Mouse (Mus musculus) limb, embryonic 14.5 days (tissue): Measurements from ENCODE around the gene Best1. TPM values are rescaled to one million over a fixed set of nuclear protein-coding genes. Genes with fewer than 3 reads are reported as not detected.
"Not testable (repeated sequence)": the region's sequence is repeated elsewhere in the genome, so short reads cannot be mapped to it uniquely, and the experiment has no call there.

Source experiments
- ATAC-seq: fragments of 200-750 bp; cut with Nextera tagmentation; 2 replicates; pipeline ENCODE4 v1.8.0; 2017; ENCODE audit warnings: low read depth, moderate number of reproducible peaks, moderate TSS enrichment; ENCODE audit not compliant: low FRiP score
- DNase-seq: peaks from one replicate; pipeline ENCODE4 v3.0.0-alpha.2; 2015; ENCODE audit warnings: low spot score
- H3K27ac ChIP-seq: fragments of 300-500 bp; sonication (generic); replicated peaks from 2 replicates; pipeline ENCODE4 v1.5.1; 2014; ENCODE audit warnings: low read depth, mild to moderate bottlenecking, low read length, moderate library complexity, mixed read lengths
- H3K27me3 ChIP-seq: fragments of 300-500 bp; sonication (generic); 2 replicates; pipeline ENCODE4 v1.6.1; 2014; ENCODE audit warnings: low read length, mixed read lengths; ENCODE audit not compliant: control insufficient read depth, insufficient read depth
- H3K36me3 ChIP-seq: fragments of 300-500 bp; sonication (generic); 2 replicates; pipeline ENCODE4 v1.6.1; 2014; ENCODE audit warnings: mild to moderate bottlenecking, low read length, moderate library complexity, mixed read lengths; ENCODE audit not compliant: control insufficient read depth, insufficient read depth
- H3K4me1 ChIP-seq: fragments of 300-500 bp; sonication (generic); 2 replicates; pipeline ENCODE4 v1.6.1; 2014; ENCODE audit warnings: antibody characterized with exemption, low read length, mixed read lengths; ENCODE audit not compliant: control insufficient read depth, insufficient read depth
- H3K4me2 ChIP-seq: fragments of 300-500 bp; sonication (generic); replicated peaks from 2 replicates; pipeline ENCODE4 v1.6.1; 2014; ENCODE audit warnings: low read depth, mild to moderate bottlenecking, low read length, moderate library complexity; ENCODE audit not compliant: severe bottlenecking
- H3K4me3 ChIP-seq: fragments of 300-500 bp; sonication (generic); replicated peaks from 2 replicates; pipeline ENCODE4 v1.5.1; 2014; ENCODE audit warnings: low read length
- H3K9ac ChIP-seq: fragments of 300-500 bp; sonication (generic); 2 replicates; pipeline ENCODE4 v1.6.1; 2014; ENCODE audit warnings: mild to moderate bottlenecking, low read depth, low read length, moderate library complexity; ENCODE audit not compliant: severe bottlenecking
- H3K9me3 ChIP-seq: fragments of 300-500 bp; sonication (generic); 2 replicates; pipeline ENCODE4 v1.6.1; 2016; ENCODE audit warnings: low read length; ENCODE audit not compliant: control insufficient read depth
- POLR2A ChIP-seq: fragments of 200-500 bp; IDR thresholded peaks from 2 replicates; pipeline ENCODE4 v1.8.0; 2012; ENCODE audit warnings: inconsistent platforms, mild to moderate bottlenecking, moderate library complexity, borderline replicate concordance; ENCODE audit not compliant: insufficient read depth, insufficient read length; ENCODE audit errors: extremely low read depth
- WGBS: fragments of 180-500 bp; shearing (Covaris S2); extraction: QIAGEN DNeasy Blood & Tissue Kit; methylation state at CpG from one replicate; pipeline ENCODE4 v1.1.7; 2014; 5-methylcytosine and 5-hydroxymethylcytosine counted together
- polyA plus RNA-seq, 2 experiments: library from polyadenylated mRNA; depleted of rRNA in 1 of 2; stranded (reverse) in 1 of 2; unstranded in 1 of 2; fragments of >200 nt; fragmentation: Nextera tagmentation in 1 of 2; extraction: Ambion mirVana in 1 of 2; gene quantifications; 2 replicates each; pipeline versions ENCODE4 v1.2.1 to v1.2.3; 2012 to 2014

Best1 gene
- polyA plus RNA-seq, 2 experiments = 1.5 to 1.7 TPM

DNA sequence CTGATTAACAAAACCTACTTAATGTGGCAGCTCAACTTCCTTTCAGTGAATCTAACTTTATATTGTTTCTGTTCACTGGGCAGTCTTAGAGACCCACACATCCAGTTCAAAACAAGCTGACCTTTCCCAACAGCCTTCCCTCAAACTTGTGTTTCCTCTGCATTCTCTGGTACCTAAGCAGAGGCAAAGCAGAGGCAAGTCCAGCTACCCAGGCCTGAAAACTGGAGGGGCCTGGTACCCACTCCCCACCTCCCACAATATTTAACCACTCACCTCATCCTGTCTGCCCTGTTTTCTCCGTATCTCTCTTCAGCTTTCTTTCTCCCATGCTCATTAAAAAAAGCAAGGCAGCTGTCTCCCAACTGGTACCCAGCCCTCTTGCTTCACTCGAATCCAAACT is 22.3 kb downstream of the Best1 start:
- Histone ChIP-seq H3K27ac (no peak overlapping the region), H3K36me3 (peaks cover 4% of the 10 kb centered on the region; the same call in 1 of the 2 replicates), H3K4me1 (peaks cover 16% of the 10 kb centered on the region), H3K4me3 (no peak overlapping the region), H3K9me3 (no peaks in the 10 kb centered on the region), H3K27me3 (no peaks in the 10 kb centered on the region), H3K9ac (no peak overlapping the region), H3K4me2 (no peak overlapping the region)
- WGBS = 89% methylated on average over 2 of the region's 2 CpGs
- no peak for ATAC-seq
- TF ChIP-seq POLR2A = no peak
- no peak for DNase-seq

DNA sequence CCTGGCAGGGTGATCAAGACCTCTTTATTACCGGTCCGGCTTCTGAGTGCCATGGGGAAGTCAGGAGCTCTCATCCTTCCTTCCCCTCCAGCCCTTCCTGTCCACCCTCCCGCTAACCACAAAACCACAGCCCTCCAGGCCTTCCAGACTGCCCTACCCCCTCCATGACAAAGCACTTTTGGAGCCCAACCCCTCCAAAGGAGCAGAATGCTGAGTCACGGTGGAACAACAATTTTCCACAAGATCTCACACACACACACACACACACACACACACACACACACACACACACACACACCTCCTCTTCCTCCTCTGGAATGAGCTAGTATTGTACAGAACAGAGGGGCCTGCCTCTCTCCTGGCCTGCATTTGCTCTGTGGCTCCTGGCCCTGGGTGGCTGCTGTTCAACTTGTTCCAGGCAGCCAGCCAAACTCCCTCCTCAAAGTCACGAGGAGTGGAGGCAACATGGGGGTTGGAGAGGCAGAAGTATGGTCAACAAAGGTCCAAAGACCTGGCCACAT is 22.9 kb downstream of the Best1 start:
- no peak overlapping the region for H3K4me2 ChIP-seq
- H3K36me3 ChIP-seq = no peaks in the 10 kb centered on the region
- peaks cover 10% of the 10 kb centered on the region for H3K4me1 ChIP-seq
- H3K4me3 ChIP-seq = no peak overlapping the region
- no peaks in the 10 kb centered on the region for H3K27me3 ChIP-seq
- no peaks in the 10 kb centered on the region for H3K9me3 ChIP-seq
- TF ChIP-seq POLR2A = no peak
- WGBS = 41% methylated on average over 5 of the region's 5 CpGs
- H3K27ac ChIP-seq = no peak overlapping the region
- no peak overlapping the region for H3K9ac ChIP-seq
- ATAC-seq (no peak), DNase-seq (peak; percentile 47)

DNA sequence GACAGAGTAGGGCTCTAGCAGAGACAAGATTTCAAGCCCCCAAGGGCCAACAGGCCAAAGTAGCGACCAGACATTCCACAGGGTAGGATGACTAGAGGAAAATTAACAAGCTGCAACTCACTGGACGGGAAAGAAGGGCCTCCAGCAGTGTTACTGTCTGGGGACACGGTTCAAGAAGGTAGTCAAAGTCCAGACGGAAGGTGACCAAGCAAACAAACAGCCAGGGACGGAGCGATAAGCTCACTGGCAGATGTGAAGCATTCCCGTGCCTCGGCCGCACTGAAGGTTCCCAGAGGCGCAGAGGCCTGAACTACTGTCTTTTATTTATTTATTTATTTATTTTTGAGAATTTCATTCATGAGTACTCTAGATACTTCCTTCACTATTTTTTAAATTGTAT is 24.3 kb downstream of the Best1 start:
- Histone ChIP-seq H3K9ac (no peak overlapping the region), H3K27ac (no peak overlapping the region), H3K4me1 (peaks cover 10% of the 10 kb centered on the region), H3K27me3 (no peaks in the 10 kb centered on the region), H3K4me3 (no peak overlapping the region), H3K4me2 (no peak overlapping the region), H3K9me3 (no peaks in the 10 kb centered on the region), H3K36me3 (no peaks in the 10 kb centered on the region)
- no peak for TF ChIP-seq POLR2A
- ATAC-seq = no peak
- WGBS = 85% methylated on average over 10 of the region's 10 CpGs
- no peak for DNase-seq

DNA sequence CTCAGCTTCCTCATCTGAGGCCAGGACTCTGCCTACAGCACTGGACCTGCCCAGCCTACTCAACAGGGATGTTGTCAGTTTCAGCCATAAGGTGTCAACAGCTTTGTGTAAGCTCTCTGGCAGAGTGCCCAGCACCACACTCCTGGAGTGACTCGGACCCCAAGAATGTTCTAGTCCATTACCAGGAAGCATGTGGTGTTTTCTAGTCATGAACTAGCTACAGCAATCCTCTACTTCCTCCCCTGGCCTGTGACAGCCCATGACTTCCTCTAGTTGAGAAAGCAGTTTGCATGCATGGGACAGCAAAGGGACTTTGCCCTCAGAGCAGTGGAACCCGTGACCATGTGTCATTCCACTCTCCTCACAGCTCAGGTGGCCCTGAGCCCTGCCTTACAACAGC is 26.6 kb downstream of the Best1 start:
- H3K27me3 ChIP-seq, H3K27ac ChIP-seq, H3K9me3 ChIP-seq, DNase-seq, H3K4me3 ChIP-seq, H3K9ac ChIP-seq, H3K36me3 ChIP-seq, ATAC-seq, H3K4me2 ChIP-seq, H3K4me1 ChIP-seq: not testable (repeated sequence)
- 48% methylated on average over 2 of the region's 2 CpGs for WGBS

DNA sequence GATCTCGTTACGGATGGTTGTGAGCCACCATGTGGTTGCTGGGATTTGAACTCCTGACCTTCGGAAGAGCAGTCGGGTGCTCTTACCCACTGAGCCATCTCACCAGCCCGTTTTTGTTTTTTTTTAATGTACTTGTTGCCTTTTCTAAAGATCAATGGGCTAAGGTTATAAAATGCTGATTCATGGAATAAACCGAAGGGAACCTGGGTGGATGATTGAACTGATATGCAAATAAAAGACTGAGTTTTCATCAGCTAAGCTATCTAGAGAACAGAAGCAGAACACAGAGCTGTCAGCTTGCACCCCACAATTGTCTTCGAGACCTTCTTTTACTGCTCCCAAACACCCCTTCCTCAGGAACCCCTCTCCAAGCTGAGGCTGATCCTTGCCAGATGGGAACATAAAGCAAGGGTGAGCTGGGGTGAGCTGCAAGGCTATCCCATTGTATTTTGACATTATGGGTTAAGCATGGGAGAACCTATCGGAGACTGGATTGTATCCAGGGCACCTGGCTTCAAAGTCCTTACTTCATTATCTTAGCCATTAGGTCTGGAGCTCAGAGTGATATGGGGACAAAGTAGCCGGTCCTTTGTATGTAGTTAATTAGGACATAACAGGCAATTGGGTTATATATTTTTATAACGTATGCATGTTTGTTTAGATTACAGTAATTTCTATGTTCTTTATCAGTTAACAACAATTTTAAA is 33.2 kb downstream of the Best1 start:
- no peak overlapping the region for H3K27ac ChIP-seq
- H3K4me3 ChIP-seq = no peak overlapping the region
- no peaks in the 10 kb centered on the region for H3K4me1 ChIP-seq
- no peak overlapping the region for H3K4me2 ChIP-seq
- TF ChIP-seq POLR2A = no peak
- no peak overlapping the region for H3K9ac ChIP-seq
- DNase-seq (no peak), ATAC-seq (no peak)
- no peaks in the 10 kb centered on the region for H3K36me3 ChIP-seq
- 80% methylated on average over 8 of the region's 10 CpGs for WGBS
- H3K9me3 ChIP-seq = no peaks in the 10 kb centered on the region
- no peaks in the 10 kb centered on the region for H3K27me3 ChIP-seq
